Mouse (Mus musculus): ENCODE results near the gene Asprv1. TPM values are rescaled to one million over a fixed set of nuclear protein-coding genes. Genes with fewer than 3 reads are reported as not detected.

Asprv1 gene
- total RNA-seq, 2 experiments from 2014 or later = 13.5 to 19.1 TPM

- ATAC-seq (ENCODE audit: poor library complexity, severe bottlenecking) = peak; percentile 25
These were observed 32.4 kb downstream of the Asprv1 start for GRCm38 (mm10) chr6:86660161-86660877.

GRCm38 (mm10) chr6:86665076-86665475 lies 37.1 kb downstream of the Asprv1 start:
- no peak for ATAC-seq (ENCODE audit: poor library complexity, severe bottlenecking)

DNA sequence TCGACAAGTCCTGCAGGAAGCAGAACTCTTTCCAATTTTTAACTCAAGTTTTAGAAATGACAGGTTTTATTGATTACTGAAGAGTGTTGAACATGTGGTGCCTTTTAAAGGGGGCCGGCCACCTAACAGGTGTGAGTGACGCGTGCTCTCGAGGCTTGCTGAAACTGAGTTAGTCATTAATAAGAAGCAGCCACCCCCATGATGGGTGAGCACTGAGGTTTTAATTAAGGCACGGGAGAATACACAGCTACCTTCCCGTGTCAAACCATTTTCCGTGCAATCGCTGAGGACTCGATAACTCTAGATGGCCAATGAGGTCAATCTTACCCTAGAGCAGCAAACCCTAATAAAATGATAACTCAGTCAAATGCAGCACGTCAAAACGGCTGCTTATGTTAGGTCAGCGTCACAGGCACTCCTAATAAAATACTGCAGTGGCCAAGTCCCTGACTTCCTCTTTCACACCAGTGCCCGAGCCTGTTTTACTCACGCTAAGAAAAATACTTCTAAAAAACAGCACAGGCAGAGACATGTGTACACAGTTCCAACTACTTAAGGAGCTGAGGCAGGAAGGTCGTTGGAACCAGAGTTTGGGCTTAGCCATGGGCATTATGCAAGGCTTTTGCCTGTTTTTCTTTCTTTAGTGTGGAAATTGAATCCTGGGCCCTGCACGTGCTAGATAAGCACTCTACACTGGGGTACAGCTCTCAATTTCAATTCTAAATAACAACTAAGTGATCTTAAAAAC lies 37.8 kb downstream of the Asprv1 start:
- 0 out of 2 replicates have a peak, but pooled peaks have one; percentile 8 for ATAC-seq (ENCODE audit: poor library complexity, severe bottlenecking)

GRCm38 (mm10) chr6:86667061-86667460 lies 39.1 kb downstream of the Asprv1 start:
- no peak for ATAC-seq (ENCODE audit: poor library complexity, severe bottlenecking)

GRCm38 (mm10) chr6:86668580-86669239 lies 40.7 kb downstream of the Asprv1 start, which contains the start of gene Mxd1:
Gene Mxd1, minus strand, starts transcription at chr6:86669161.
- no peak for ATAC-seq (ENCODE audit: poor library complexity, severe bottlenecking)

DNA sequence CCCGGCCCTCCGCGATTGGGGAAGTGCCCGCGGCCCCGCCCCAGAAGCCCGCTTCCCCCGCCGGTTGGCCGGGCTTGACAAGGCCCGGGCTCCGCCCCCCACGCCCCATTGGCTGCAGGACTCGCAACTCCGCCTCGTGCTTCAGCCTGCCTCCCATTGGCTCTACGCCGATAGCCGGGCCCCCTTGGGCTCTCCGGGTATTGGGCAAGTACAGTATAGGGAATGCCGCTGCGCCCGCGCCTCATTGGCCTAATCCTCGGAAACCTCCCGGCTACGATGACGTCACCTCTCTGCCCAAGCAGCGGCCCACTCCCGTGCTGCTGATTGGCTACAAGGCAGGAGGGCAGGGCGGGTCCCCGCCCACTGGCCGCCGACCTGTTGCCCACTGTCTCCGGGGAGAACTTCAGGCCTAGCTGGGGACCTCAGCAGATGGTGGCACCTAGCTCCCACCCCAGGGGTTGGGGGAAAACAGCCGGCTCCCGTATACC lies 41.3 kb downstream of the Asprv1 start:
- peak; percentile 85 for ATAC-seq (ENCODE audit: poor library complexity, severe bottlenecking)

DNA sequence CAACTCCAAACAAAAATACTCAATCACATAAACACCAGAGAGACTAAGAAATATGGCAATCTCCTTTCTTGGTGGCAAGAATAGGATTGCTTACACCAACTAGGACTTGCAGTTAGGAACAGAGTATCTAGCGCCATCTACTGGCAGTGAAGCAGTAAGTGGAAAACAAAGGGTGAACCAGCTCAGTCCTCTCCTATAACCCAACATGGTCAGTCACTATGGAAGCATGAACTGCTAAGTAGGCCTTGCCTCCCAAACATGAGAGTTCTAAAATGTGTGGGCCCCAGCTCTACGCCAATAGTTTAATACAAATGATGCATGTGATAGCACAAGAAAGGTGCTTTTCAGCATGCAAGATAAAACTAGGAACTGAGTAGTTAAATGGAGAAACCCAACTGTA lies 42.9 kb downstream of the Asprv1 start:
- ATAC-seq (ENCODE audit: poor library complexity, severe bottlenecking) = 0 out of 2 replicates have a peak, but pooled peaks have one; percentile 22

DNA sequence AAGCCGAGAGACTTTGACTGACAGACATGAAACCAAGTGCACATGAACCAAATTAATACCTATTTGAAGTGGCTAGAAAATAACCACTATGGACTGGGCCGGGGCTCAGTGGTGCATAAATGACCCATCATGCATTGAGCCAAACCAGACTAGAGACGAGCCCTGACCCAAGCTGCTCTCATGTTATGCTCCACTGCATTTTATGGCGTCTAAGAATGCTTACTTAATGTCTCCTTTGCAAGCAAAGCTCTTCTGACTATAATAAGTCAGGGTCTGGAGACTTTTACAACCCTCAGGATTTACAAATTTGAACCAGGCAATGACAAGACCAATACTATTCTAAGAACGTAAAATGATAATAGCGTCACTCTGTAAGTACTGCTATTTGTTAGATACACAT lies 50.4 kb downstream of the Asprv1 start:
- no peak for ATAC-seq (ENCODE audit: poor library complexity, severe bottlenecking)

Other genes with a start within 250 kb of the Asprv1 start
- 37.9 and 47.9 TPM in 2 replicates for gene Pcyox1, start 231.0 kb upstream of the Asprv1 start, total RNA-seq (2015)
- gene Pcyox1, start 231.0 kb upstream of the Asprv1 start, total RNA-seq (2017) = 62.6 and 84.6 TPM in 2 replicates
- gene Tia1, start 223.9 kb upstream of the Asprv1 start, total RNA-seq (2015) = 66.4 and 69.8 TPM in 2 replicates
- gene Tia1, start 223.9 kb upstream of the Asprv1 start, total RNA-seq (2017) = 41.0 and 67.0 TPM in 2 replicates
- not detected in 2 replicates for gene Gm44790, start 201.5 kb upstream of the Asprv1 start, total RNA-seq (2015)
- gene Gm44790, start 201.5 kb upstream of the Asprv1 start, total RNA-seq (2017) = not detected in 2 replicates
- gene C87436, start 189.8 kb upstream of the Asprv1 start, total RNA-seq (2015) = 24.8 and 34.1 TPM in 2 replicates
- 23.5 and 33.1 TPM in 2 replicates for gene C87436, start 189.8 kb upstream of the Asprv1 start, total RNA-seq (2017)
- gene Pcbp1, start 101.8 kb upstream of the Asprv1 start, total RNA-seq (2015) = 204 and 222 TPM in 2 replicates
- gene Pcbp1, start 101.8 kb upstream of the Asprv1 start, total RNA-seq (2017) = 58.9 and 76.8 TPM in 2 replicates
- gene Mxd1, start 41.0 kb downstream of the Asprv1 start, total RNA-seq (2015) = 70.4 and 76.0 TPM in 2 replicates
- 87.1 and 120 TPM in 2 replicates for gene Mxd1, start 41.0 kb downstream of the Asprv1 start, total RNA-seq (2017)
- gene Snrnp27, start 56.4 kb downstream of the Asprv1 start, total RNA-seq (2015) = 81.4 and 81.9 TPM in 2 replicates
- gene Snrnp27, start 56.4 kb downstream of the Asprv1 start, total RNA-seq (2017) = 100 and 101 TPM in 2 replicates
- gene Gmcl1, start 105.2 kb downstream of the Asprv1 start, total RNA-seq (2015) = 26.7 and 26.8 TPM in 2 replicates
- 16.9 and 23.4 TPM in 2 replicates for gene Gmcl1, start 105.2 kb downstream of the Asprv1 start, total RNA-seq (2017)
- gene Anxa4, start 165.4 kb downstream of the Asprv1 start, total RNA-seq (2015) = 41.8 and 43.7 TPM in 2 replicates
- gene Anxa4, start 165.4 kb downstream of the Asprv1 start, total RNA-seq (2017) = 55.9 and 65.7 TPM in 2 replicates
- gene Aak1, start 221.4 kb downstream of the Asprv1 start, total RNA-seq (2015) = 29.7 and 37.6 TPM in 2 replicates
- gene Aak1, start 221.4 kb downstream of the Asprv1 start, total RNA-seq (2017) = 5.3 and 12.9 TPM in 2 replicates